Mouse (Mus musculus) 3134 (cell line): Measurements from ENCODE around the gene B3gnt8.

Experiments
- DNase-seq: peaks from one replicate; pipeline ENCODE4 v3.0.0-alpha.2; 2011; ENCODE audit warnings: low spot score; ENCODE audit not compliant: insufficient read length; ENCODE audit errors: extremely low read depth

The B3gnt8 gene

DNA sequence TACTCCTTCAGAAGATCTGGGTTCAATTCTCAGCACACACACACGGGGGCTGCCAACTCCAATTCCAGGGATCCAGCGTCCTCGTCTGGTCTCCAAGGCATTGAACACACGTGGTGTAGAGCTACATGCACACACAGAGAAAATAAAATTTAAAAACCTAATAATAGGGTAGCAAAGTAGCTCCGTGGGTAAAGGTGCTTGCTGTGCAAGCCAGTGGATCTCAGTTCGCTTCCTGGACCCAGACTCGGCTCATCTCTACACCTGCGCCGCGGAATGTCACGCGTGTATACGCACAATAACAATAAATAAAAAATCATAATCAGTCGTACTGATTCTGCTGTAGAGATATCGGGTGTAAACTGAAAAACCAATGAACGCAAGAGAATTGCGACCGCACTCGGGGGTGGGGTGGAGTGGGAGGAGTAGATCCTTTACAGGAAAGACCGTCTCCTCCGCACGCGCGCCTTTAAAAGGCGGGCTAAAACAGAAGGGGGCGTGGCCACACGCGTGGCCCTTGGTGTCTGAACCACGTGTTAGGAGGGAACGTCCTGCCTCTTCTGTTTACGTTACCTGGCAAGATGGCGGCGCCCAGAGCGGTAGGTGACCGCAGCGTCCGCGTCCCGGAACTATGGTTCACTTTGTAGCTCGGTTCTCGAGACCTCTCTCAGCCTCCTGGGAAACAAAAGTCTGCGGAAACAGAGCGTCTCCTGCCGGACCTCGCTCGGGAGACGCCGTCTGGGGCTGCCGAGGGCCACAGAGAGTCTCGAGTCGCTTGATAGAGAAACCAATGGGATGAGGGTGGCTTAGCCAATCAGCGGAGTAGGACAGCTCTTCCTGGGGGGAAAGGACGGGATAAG lies 7.4 kb upstream of the B3gnt8 start, which contains the start of gene Dmac2:
Gene Dmac2, plus strand, starts transcription at position 550 of the 857 bp plus-strand sequence.
- peak; percentile 87 for DNase-seq

DNA sequence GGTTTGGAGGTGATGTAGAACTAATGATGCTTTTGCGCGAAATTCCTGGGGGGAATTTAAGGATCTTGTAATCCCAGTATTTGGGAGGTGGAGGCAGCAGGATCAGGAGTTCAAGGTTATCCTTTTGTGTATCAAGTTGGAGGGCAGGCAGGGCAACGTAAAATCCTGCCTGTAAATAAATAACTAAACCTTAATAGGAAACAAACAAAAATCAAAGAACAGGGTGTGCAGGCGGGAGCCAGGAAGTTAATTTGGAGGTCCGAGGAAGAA lies 6.8 kb upstream of the B3gnt8 start:
- no peak for DNase-seq

DNA sequence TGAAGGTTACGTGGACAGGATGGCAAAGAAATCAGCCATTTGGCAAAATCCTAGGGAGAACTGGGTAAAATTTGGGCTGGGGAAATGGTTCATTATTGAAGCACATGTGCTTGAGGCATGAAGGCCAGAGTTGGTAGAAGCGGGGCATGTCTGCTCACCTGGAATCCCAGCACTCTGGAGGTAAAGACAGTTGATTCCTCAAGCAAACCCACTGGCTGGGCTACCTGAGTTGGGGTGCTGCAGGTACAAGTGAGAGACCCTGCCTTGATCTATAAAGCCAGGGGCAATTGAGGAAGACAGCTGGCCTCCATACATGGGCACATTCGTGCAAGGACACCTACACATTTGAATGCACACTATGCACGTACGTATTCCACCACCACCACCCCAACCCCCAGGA lies 6.4 kb upstream of the B3gnt8 start:
- DNase-seq: no peak

DNA sequence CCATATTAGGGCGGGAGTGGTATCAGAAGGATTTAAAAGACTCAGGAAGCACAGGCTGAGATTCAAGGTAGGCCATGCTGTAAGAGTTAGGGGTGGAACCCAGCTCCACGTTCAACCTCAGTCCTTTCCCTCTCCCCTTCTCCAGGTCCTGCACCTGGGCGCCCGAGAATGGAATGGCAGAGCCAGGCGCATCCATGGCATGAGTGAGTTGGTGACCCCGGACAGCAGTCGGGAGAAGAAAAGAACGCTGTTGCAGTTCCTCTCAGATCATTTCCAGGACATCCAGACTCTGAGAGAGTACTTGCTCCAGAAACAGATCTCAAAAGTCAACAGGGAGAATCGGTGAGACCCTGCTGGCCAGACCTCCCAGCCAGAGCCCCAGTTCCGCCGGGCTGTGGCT lies 5.7 kb upstream of the B3gnt8 start:
- DNase-seq: no peak

DNA sequence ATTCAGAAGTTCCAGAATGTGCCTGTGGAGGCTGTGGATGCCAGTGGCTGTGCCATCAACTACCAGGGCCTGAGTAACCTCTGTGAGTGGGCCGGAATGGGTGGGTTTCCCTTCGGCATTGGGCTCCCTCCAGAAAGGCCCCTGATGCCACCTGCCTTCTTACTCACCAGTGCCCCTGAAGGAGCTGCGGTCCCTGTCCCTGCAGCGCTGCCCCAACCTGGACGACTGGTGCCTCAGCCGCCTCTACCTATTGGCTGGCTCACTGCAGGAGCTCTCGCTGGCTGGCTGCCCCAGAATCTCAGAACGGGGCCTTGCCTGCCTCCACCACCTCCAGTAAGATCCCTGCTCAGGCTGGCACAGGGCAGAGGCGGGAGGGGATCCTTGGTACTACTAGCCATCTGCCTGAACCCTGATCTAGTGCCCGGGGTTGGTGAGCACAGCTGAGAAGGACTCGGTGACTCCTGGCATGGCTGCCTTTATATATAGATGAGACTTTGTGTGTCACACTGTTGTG lies 2.5 kb upstream of the B3gnt8 start:
- no peak for DNase-seq

DNA sequence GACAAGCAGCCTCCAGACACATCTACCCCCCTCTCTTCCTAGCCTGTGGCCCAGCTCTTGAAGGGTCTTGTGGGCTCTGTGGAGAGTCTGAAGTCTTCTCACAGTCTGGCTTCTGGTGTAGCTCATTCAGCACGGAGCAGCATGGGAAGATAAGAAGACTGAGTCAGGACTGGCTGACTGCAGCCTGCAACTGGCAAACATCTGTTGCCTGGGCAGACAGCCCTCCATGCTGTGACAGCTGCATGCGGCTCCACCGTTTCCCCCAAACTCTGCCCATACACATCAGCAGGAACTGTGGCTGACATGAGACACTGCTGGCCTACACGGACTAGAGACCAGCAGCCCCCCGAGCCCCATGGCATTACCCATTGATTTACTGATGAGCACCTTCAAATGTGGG lies 1.6 kb upstream of the B3gnt8 start:
- DNase-seq: no peak

DNA sequence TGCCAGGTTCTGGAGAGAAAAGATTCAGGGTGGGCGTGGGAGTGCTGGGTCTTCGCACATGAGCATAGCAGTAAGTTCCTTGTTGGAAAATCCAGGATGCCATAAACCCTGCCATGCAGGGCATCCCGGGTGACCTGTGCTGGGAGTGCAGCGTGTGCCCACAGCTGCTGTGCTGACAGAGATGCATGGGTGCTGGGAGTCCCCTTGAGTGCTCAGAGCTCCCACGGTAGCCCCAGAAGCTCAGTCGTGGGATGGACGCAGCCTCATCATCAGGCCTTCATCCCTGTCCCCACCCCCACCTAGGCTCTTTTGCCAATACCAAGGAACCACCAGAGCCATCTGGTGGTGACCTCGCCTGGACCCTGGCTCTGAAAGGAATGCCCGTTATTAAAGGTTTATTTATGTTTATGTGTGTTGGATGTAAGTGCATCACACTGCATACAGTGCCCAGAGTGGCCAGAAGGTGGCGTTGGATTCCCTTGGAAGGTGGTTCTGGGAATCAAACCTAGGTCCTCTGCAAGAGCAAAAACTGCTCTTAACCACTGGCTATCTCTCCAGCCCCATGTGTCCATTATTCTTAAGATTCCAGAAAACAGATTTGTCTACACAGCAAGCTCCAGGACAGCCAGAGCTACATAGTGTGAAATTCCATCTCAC lies 732 bp upstream of the B3gnt8 start:
- DNase-seq: no peak

DNA sequence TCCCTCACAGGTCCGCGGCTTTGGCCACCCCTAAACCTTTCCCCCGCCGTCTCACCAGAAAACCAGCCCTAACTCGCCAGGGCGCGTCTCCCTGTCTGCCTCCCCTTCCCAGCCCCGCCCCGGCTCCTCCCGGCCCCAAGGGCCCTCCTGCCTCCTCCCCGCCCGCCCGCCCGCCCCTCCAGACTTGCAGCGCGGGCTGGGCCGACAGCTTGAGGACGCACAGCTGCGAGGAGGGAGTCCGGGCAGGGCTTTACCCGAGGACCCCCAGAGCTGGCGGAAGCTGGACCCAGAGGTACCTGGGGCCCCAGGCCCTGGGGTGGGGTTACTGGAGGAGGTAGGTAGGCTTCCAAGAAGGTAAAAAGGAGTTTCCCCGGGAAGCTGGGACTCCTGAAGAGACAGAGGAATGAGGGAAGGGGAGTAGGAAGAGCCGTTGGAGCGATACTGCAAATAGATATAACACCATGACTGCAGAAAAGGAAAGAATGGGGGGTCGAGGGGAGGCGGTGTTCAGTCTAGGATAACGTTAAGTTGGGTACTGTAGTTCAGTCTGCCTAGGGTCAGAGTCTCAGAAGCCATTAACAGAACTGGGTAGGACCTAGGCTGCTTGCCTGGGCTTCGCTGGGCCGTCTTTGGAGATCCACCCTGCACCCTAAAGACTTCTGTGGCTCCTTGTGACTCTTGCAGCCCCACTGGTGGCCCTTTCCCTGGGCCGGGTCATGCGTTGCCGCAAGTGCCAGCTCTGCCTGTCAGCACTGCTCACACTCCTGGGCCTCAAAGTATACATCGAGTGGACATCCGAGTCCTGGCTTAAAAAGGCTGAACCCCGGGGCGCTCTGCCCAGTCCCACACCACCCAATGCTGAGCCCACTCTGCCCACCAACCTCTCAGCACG lies 1.2 kb downstream of the B3gnt8 start:
- DNase-seq: no peak

DNA sequence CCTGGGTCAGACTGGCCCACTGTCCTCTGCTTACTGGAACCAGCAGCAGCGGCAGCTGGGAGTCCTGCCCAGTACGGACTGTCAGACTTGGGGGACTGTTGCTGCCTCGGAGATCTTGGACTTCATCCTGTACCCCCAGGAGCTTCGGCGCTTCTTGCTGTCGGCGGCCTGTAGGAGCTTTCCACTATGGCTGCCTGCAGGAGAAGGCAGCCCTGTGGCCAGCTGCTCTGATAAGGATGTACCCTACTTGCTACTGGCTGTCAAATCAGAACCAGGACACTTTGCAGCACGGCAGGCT lies 1.8 kb downstream of the B3gnt8 start:
- DNase-seq: no peak

DNA sequence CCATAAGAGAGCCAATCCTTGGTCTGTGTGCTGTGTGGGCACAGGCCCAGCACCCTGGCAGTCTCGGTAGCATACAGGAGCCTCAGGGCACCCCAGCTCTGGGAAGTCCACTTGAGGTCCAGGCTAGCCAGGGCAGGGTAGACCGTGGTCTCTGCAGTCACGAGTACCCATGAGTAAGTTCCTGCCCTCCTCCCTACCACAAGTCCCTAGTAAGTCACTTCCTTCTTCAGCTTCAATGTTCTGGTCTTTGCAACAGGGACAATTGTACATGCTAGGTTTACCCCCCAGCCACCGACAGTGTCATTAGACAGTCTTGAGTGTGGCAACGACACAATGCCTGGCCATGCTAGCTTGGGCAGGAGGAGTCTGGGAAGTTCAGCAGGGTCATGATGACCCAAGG lies 6.2 kb downstream of the B3gnt8 start:
- no peak for DNase-seq

DNA sequence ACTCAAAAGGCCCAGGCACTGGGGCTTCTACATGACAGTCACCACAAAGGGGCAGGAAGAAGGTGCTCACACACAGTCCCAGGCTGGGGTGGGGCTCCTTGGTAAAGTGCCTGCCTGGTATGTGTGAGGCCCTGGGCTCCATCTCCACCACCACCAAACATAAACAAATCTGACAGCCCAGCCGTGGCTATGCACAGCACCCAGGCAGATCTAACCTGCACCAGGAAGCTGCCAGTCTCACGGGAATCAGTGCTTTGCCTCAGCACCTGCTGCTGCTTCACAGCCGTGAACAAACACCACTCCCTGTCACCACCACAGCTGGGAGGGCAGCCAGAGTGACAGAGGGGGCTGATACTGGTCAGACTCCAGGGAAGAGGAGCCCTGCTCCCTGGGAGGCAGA lies 9.9 kb downstream of the B3gnt8 start:
- DNase-seq: no peak

DNA sequence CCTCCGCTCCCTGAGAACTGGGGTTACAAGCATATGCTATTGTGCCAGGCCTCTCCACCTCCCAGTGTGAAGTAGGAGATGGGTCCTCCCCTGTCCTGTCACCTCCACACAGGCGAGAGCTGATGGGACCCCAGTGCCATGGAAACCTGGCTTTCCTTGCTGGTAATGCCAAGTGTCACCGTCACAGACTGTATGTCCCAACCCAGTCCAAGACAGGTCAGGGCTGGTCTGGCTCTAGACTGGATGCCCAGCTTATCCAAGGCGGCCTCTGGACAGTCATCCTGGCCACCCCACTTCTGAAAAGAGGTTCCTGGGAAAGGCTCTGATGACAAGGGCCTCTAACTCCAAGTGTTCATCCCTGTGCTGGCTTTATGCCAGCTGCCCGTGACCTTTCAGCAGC lies 10.6 kb downstream of the B3gnt8 start:
- no peak for DNase-seq

DNA sequence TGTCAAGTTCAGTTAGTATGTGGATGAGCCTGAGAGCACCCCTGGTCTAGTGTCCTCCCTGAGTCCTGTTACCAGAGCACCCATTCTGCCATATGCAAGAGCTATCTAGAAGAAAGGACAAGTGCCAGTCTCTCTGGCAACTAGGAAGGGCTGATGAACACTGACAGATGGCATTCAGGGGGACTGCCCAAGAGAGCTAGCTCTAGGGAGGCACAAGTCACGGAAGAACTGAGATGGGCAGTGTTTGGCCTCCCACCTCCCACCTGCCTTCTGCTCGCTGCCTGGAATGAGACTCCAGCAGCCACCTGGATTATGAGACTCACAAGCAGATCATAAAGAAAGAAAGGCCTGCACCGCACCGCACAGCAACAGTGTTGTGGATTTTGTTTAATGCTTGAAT lies 13.3 kb downstream of the B3gnt8 start:
- DNase-seq: no peak

DNA sequence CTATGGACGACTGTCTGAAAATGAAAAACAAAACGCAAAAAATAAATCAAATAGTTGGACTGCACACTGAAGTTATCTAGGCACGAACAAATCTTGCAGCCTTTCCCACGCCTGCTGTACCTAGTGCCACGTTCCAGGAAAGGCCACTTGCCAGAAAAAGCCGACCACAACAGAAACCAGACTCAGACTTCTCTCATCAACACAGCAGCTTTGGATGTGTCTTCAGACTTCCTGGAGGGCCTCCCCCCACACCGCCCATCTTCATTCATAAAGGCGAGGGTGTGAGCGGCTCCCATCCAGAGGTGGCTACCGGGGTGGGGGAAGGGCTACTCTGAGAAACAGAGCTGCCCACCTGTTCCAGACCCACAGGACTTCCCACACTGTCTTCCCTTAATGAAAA lies 17.7 kb downstream of the B3gnt8 start:
- DNase-seq: no peak

DNA sequence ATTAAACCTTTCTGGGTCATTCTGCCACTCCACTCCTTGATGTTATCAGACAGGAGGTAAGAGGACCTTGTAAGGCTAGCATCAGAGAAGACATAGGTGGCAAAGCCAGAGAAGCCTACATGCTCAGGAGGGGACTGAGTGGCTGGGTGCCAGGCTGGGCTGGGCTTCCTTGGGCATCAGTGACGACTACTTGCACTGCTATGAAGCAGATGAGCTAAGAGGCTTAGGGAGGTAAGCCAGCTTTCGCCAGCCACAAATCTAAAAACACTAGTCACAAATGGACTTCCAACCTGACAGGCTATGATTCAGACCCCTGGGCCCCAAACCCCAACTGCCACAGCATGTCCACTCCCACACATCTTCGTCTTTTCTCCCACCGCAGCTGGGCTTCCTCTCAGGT lies 18.2 kb downstream of the B3gnt8 start:
- no peak for DNase-seq

DNA sequence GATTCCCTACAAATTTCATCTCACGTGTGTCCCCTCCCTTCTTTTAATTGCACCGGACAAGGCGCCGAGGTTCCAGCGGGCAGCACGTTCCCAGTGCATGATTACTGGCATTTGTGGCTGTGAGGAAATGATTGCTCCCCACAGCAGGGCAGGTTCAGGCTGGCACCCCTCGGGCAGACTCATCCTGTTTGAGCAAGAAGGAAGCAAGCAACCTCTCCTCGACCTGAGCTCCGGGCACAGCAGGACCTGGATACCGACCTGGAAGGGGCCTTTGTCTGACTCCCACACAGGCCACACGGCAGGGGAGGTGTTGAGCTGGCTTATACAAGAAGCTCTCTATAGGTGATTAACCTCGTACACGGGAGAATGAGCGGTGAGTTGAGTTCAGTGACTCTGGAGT lies 18.6 kb downstream of the B3gnt8 start:
- no peak for DNase-seq

DNA sequence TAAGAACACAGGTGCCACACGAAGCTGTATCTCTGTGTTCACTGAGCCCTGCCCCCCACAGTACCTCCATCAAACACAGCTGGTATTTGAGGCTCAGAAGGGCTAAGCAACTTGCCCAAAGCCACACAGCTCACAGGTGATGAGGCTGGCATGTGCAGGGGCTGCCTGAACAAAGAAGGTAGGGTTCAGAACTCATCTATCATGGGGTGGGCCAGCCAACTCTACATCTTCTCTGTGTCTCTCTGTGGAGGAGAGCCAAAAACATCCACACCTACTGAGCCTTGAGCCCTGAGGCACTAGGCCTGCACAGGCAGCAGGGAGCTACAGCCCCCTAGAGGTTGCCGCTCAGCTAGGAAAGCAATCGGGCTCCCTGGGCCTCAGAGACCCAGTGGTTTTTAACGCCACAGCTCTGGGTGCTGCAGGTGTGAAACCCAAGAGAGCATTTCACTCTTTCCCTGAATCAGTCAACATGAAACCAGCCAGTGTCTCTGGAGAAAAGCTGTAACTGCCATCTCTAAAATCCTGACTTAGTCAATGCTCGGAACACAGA lies 21.2 kb downstream of the B3gnt8 start:
- DNase-seq: no peak

DNA sequence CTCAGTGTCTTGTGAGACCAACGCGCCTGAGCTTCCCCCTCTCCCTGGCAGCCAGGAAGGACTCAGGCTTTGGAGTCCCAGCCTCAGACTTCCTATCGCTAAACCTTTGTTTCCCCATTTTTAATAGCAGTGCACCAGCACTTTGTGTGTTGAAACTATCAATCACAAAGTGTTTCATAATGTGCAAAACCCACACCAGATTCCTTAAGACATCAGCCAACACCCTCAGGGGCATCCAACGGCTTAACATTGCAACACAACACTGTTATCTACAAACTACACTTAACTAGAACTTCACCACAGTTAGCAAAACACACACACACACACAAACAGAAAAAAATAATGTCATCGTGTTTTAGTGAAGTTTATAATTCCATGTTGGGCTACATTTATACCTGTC lies 23.4 kb downstream of the B3gnt8 start:
- DNase-seq: no peak

DNA sequence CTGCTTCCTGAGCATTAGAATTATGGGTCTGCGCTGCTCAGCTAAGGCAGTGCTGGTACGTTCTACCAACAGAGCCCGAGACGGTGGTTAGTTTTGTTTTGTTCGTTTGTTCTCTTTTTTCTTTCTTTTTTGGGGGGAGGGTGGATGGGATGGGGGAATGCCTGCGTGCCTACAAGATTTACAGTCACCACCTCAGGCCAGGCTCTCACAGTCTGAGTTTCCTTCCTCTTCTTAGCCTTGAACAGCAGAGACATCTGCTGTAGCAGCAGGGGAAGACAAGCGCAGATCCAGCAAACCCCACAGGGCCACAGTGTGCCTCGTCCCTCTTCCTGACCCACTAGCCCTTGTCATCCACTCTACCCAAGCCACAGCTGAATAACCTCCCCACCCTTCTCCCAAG lies 24.8 kb downstream of the B3gnt8 start:
- no peak for DNase-seq

DNA sequence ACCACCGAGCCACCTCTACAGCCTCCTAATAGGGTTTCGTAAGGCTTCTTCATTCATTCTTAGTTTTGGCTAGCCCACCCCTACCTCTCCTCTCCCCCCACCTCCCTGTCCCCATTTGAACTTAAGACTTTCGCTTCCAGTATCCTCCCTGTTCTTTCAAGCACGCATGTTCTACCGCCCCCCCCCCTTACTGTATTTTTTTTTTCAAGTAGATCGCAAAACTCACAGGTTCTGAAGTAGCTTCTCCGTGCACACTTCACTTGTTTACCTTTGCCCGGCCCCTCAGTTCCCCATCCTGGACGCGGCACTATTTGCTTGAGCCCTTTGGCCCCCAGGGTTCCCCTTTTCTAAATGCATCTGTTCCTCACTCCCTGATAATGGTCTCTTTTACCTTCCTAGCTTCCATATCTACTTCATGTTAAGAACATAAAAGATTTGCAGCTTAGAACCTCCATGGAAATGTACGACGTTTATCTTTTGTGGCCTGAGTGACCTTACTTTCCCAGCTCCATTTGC lies 25.8 kb downstream of the B3gnt8 start:
- DNase-seq: no peak
